ENCODE assay signal across 18 mouse cellular contexts in genomic region chrX:106048191-106048590, GRCm38 (mm10). TPM values are rescaled to one million over a fixed set of nuclear protein-coding genes. Genes with fewer than 3 reads are reported as not detected.
DNase-seq lines count a peak whose midpoint lies in the region; ATAC-seq and TF ChIP-seq lines count a peak whose summit lies in the region.
"Had no signal": no experiment of that assay in that cellular context is flagged by ENCODE, and none has a peak within 500 bp of the region (broad histone marks: within the 10 kb centered on the region; RNA-seq: fewer than 3 reads in every experiment).

No protein-coding gene starts in this region.

- no peak for DNase-seq in kidney, adult 9 months
- peak; percentile 28 for DNase-seq in NIH3T3 (ENCODE audit: low read depth)
- DNase-seq in embryo, embryonic 10.5 days (ENCODE audit: low spot score), result peak; percentile 39
- no peak for DNase-seq in limb, embryonic 14.5 days (ENCODE audit: low spot score)
- DNase-seq in cerebellum, postnatal 4 days (ENCODE audit: low spot score in 2 of 2), result no peak
- DNase-seq: adrenal gland, postnatal 10 days; cerebellum, adult 9-10 months; heart, adult 11 months; right cerebral cortex, postnatal 25 days had no signal

- WGBS in kidney, embryonic 16.5 days, result 46% methylated on average over 1 of the region's 1 CpGs
- WGBS in limb, embryonic 14.5 days, result 17% methylated on average over 1 of the region's 1 CpGs
- 95% methylated on average over 1 of the region's 1 CpGs for WGBS in neural tube, embryonic 15.5 days

- H3K27ac ChIP-seq in kidney, embryonic 16.5 days (ENCODE audit: low read length), result no peak overlapping the region
- H3K27ac ChIP-seq in limb, embryonic 14.5 days (replicated peaks; ENCODE audit: low read depth, low read length), result no peak overlapping the region
- H3K27ac ChIP-seq in neural tube, embryonic 15.5 days (replicated peaks), result no peak overlapping the region
- H3K27ac ChIP-seq: embryonic facial prominence, embryonic 12.5 days; heart, embryonic 15.5 days; liver, embryonic 15.5 days; neural tube, embryonic 12.5 days had no signal

- no peak overlapping the region for H3K4me3 ChIP-seq in kidney, embryonic 16.5 days (ENCODE audit: low read length)
- H3K4me3 ChIP-seq in limb, embryonic 14.5 days (replicated peaks; ENCODE audit: low read length), result no peak overlapping the region
- H3K4me3 ChIP-seq in neural tube, embryonic 15.5 days (replicated peaks), result no peak overlapping the region
- H3K4me3 ChIP-seq: embryonic facial prominence, embryonic 12.5 days; heart, embryonic 15.5 days; liver, embryonic 15.5 days; megakaryocyte, embryonic 14.5 days; neural tube, embryonic 12.5 days had no signal

- no peak for TF ChIP-seq POLR2A in limb, embryonic 14.5 days (IDR thresholded peaks at IDR 0.05; ENCODE audit: borderline replicate concordance, extremely low read depth, insufficient read depth, insufficient read length)

- no peak overlapping the region for H3K4me2 ChIP-seq in kidney, embryonic 16.5 days (replicated peaks; ENCODE audit: low read depth, low read length)
- no peak overlapping the region for H3K4me2 ChIP-seq in limb, embryonic 14.5 days (replicated peaks; ENCODE audit: low read depth, low read length, severe bottlenecking)
- no peak overlapping the region for H3K4me2 ChIP-seq in neural tube, embryonic 15.5 days
- H3K4me2 ChIP-seq: embryonic facial prominence, embryonic 12.5 days; heart, embryonic 15.5 days; liver, embryonic 15.5 days; neural tube, embryonic 12.5 days had no signal

- no peaks in the 10 kb centered on the region for H3K36me3 ChIP-seq in kidney, embryonic 16.5 days (ENCODE audit: insufficient read depth, low read length)
- H3K36me3 ChIP-seq in limb, embryonic 14.5 days (ENCODE audit: control insufficient read depth, insufficient read depth, low read length), result no peaks in the 10 kb centered on the region
- H3K36me3 ChIP-seq in neural tube, embryonic 15.5 days, result no peaks in the 10 kb centered on the region
- H3K36me3 ChIP-seq: embryonic facial prominence, embryonic 12.5 days; heart, embryonic 15.5 days; liver, embryonic 15.5 days; neural tube, embryonic 12.5 days had no signal

- H3K9ac ChIP-seq in kidney, embryonic 16.5 days (replicated peaks; ENCODE audit: low read length), result no peak overlapping the region
- no peak overlapping the region for H3K9ac ChIP-seq in limb, embryonic 14.5 days (ENCODE audit: low read depth, low read length, severe bottlenecking)
- H3K9ac ChIP-seq in neural tube, embryonic 15.5 days (replicated peaks), result no peak overlapping the region
- H3K9ac ChIP-seq: embryonic facial prominence, embryonic 12.5 days; heart, embryonic 15.5 days; liver, embryonic 15.5 days; neural tube, embryonic 12.5 days had no signal

- H3K4me1 ChIP-seq in kidney, embryonic 16.5 days (ENCODE audit: insufficient read depth, low read length), result peaks cover 27% of the 10 kb centered on the region; the same call in 1 of the 2 replicates
- no peaks in the 10 kb centered on the region; the same call in 1 of the 2 replicates for H3K4me1 ChIP-seq in limb, embryonic 14.5 days (ENCODE audit: control insufficient read depth, insufficient read depth, low read length)
- H3K4me1 ChIP-seq in neural tube, embryonic 15.5 days, result no peaks in the 10 kb centered on the region; the same call in 1 of the 2 replicates

- H3K9me3 ChIP-seq in kidney, embryonic 16.5 days (ENCODE audit: low read length), result no peaks in the 10 kb centered on the region
- no peaks in the 10 kb centered on the region for H3K9me3 ChIP-seq in limb, embryonic 14.5 days (ENCODE audit: control insufficient read depth, low read length)
- H3K9me3 ChIP-seq in neural tube, embryonic 15.5 days (replicated peaks), result no peaks in the 10 kb centered on the region
- H3K9me3 ChIP-seq: embryonic facial prominence, embryonic 12.5 days; G1E; heart, embryonic 15.5 days; liver, embryonic 15.5 days; megakaryocyte, embryonic 14.5 days; neural tube, embryonic 12.5 days had no signal

- peaks cover 4% of the 10 kb centered on the region; the same call in 1 of the 2 replicates for H3K27me3 ChIP-seq in kidney, embryonic 16.5 days (ENCODE audit: insufficient read depth, low read length)
- no peaks in the 10 kb centered on the region for H3K27me3 ChIP-seq in limb, embryonic 14.5 days (ENCODE audit: control insufficient read depth, insufficient read depth, low read length)
- no peaks in the 10 kb centered on the region for H3K27me3 ChIP-seq in neural tube, embryonic 15.5 days (replicated peaks)
- H3K27me3 ChIP-seq: embryonic facial prominence, embryonic 12.5 days; heart, embryonic 15.5 days; liver, embryonic 15.5 days; megakaryocyte, embryonic 14.5 days; neural tube, embryonic 12.5 days had no signal

- peak; percentile 74; the same call in 1 of the 2 replicates for ATAC-seq in kidney, embryonic 16.5 days (ENCODE audit: low FRiP score, low TSS enrichment)
- peak; percentile 67; the same call in 1 of the 2 replicates for ATAC-seq in limb, embryonic 14.5 days (ENCODE audit: low FRiP score, low read depth)
- no peak for ATAC-seq in neural tube, embryonic 15.5 days (ENCODE audit: low FRiP score)
- ATAC-seq: intestine, postnatal 0 days had no signal

RNA-seq across cellular contexts. Expression of gene Atp7a, which starts 21.1 kb away (rescaled TPM):
- 29.0 and 29.4 TPM in 2 replicates for polyA plus RNA-seq in kidney, embryonic 16.5 days (2015; fragmentation: Nextera tagmentation; extraction: Ambion mirVana)
- polyA plus RNA-seq in limb, embryonic 14.5 days (2012; rRNA removed), result 10.3 and 10.7 TPM in 2 replicates
- polyA plus RNA-seq in limb, embryonic 14.5 days (2014; fragmentation: Nextera tagmentation; extraction: Ambion mirVana), result 30.0 and 34.6 TPM in 2 replicates
- 9.5 and 11.8 TPM in 2 replicates for polyA plus RNA-seq in neural tube, embryonic 15.5 days (2015; fragmentation: Nextera tagmentation; extraction: Ambion mirVana)

RNA-seq across cellular contexts. Expression of gene Cox7b, which starts 32.7 kb away (rescaled TPM):
- 404 and 413 TPM in 2 replicates for polyA plus RNA-seq in kidney, embryonic 16.5 days (2015; fragmentation: Nextera tagmentation; extraction: Ambion mirVana)
- 241 and 276 TPM in 2 replicates for polyA plus RNA-seq in limb, embryonic 14.5 days (2012; rRNA removed)
- 371 and 402 TPM in 2 replicates for polyA plus RNA-seq in limb, embryonic 14.5 days (2014; fragmentation: Nextera tagmentation; extraction: Ambion mirVana)
- 449 and 530 TPM in 2 replicates for polyA plus RNA-seq in neural tube, embryonic 15.5 days (2015; fragmentation: Nextera tagmentation; extraction: Ambion mirVana)

RNA-seq across cellular contexts. Expression of gene Magt1, which starts 36.5 kb away (rescaled TPM):
- 72.5 and 76.9 TPM in 2 replicates for polyA plus RNA-seq in kidney, embryonic 16.5 days (2015; fragmentation: Nextera tagmentation; extraction: Ambion mirVana)
- polyA plus RNA-seq in limb, embryonic 14.5 days (2012; rRNA removed), result 24.3 and 26.8 TPM in 2 replicates
- polyA plus RNA-seq in limb, embryonic 14.5 days (2014; fragmentation: Nextera tagmentation; extraction: Ambion mirVana), result 55.3 and 60.1 TPM in 2 replicates
- 20.0 and 28.4 TPM in 2 replicates for polyA plus RNA-seq in neural tube, embryonic 15.5 days (2015; fragmentation: Nextera tagmentation; extraction: Ambion mirVana)

Comparison
In these comparisons a context has a peak if more than half of its experiments do, and no peak if none do; other contexts are left out.
1. DNase-seq: peak in NIH3T3 (single experiment) and embryo, embryonic 10.5 days (single experiment); none in kidney, adult 9 months (single experiment), limb, embryonic 14.5 days (single experiment) and cerebellum, postnatal 4 days (0 of 2).